Mouse (Mus musculus) neural tube, embryonic 12.5 days (tissue): ENCODE data around the gene Prkce. TPM values are rescaled to one million over a fixed set of nuclear protein-coding genes. Genes with fewer than 3 reads are reported as not detected.

Experiments
- ATAC-seq: fragments of 200-750 bp; cut with Nextera tagmentation; 2 replicates; pipeline ENCODE4 v1.8.0; 2017; ENCODE audit warnings: low read depth, mild to moderate bottlenecking, moderate TSS enrichment, moderate library complexity; ENCODE audit not compliant: low FRiP score
- H3K27ac ChIP-seq: fragments of 300-500 bp; sonication (generic); 2 replicates; pipeline ENCODE4 v1.5.1; 2016
- H3K27me3 ChIP-seq: fragments of 300-500 bp; sonication (generic); replicated peaks from 2 replicates; pipeline ENCODE4 v1.6.1; 2016; ENCODE audit warnings: mild to moderate bottlenecking
- H3K36me3 ChIP-seq: fragments of 300-500 bp; sonication (generic); 2 replicates; pipeline ENCODE4 v1.6.1; 2016; ENCODE audit warnings: mild to moderate bottlenecking
- H3K4me1 ChIP-seq: fragments of 300-500 bp; sonication (generic); 2 replicates; pipeline ENCODE4 v1.6.1; 2016
- H3K4me2 ChIP-seq: fragments of 300-500 bp; sonication (generic); replicated peaks from 2 replicates; pipeline ENCODE4 v1.6.1; 2016; ENCODE audit warnings: mild to moderate bottlenecking
- H3K4me3 ChIP-seq: fragments of 300-500 bp; sonication (generic); 2 replicates; pipeline ENCODE4 v1.5.1; 2016
- H3K9ac ChIP-seq: fragments of 300-500 bp; sonication (generic); 2 replicates; pipeline ENCODE4 v1.6.1; 2016; ENCODE audit warnings: mild to moderate bottlenecking
- H3K9me3 ChIP-seq: fragments of 300-500 bp; sonication (generic); 2 replicates; pipeline ENCODE4 v1.6.1; 2016; ENCODE audit warnings: mild to moderate bottlenecking
- WGBS: fragments of 180-500 bp; shearing (Covaris S2); methylation state at CpG from one replicate; pipeline ENCODE4 v1.1.7; 2016; 5-methylcytosine and 5-hydroxymethylcytosine counted together
- polyA plus RNA-seq: library from polyadenylated mRNA; unstranded; fragments of >200 nt; fragmentation: Nextera tagmentation; extraction: Ambion mirVana; gene quantifications from 2 replicates; pipeline ENCODE4 v1.2.1, GENCODE M21; 2016

The Prkce gene
- polyA plus RNA-seq, 1 experiment from 2014 or later = 20.7 TPM

GRCm38 (mm10) chr17:86586441-86586840 is 418.9 kb downstream of the Prkce start:
- H3K36me3 ChIP-seq = no peaks in the 10 kb centered on the region
- no peak overlapping the region for H3K4me3 ChIP-seq
- ATAC-seq = no peak
- no peak overlapping the region for H3K9ac ChIP-seq
- H3K27me3 ChIP-seq = no peaks in the 10 kb centered on the region
- H3K27ac ChIP-seq = no peak overlapping the region
- no peaks in the 10 kb centered on the region for H3K4me1 ChIP-seq
- WGBS = 81% methylated on average over 5 of the region's 5 CpGs
- no peaks in the 10 kb centered on the region for H3K9me3 ChIP-seq
- no peak overlapping the region for H3K4me2 ChIP-seq

- Histone ChIP-seq H3K27me3 (no peaks in the 10 kb centered on the region), H3K9ac (no peak overlapping the region), H3K27ac (no peak overlapping the region), H3K9me3 (no peaks in the 10 kb centered on the region), H3K4me2 (no peak overlapping the region), H3K4me1 (no peaks in the 10 kb centered on the region), H3K4me3 (no peak overlapping the region), H3K36me3 (no peaks in the 10 kb centered on the region)
- ATAC-seq = no peak
- 70% methylated on average over 5 of the region's 5 CpGs for WGBS
These were observed 421.3 kb downstream of the Prkce start for GRCm38 (mm10) chr17:86588704-86589449.

DNA sequence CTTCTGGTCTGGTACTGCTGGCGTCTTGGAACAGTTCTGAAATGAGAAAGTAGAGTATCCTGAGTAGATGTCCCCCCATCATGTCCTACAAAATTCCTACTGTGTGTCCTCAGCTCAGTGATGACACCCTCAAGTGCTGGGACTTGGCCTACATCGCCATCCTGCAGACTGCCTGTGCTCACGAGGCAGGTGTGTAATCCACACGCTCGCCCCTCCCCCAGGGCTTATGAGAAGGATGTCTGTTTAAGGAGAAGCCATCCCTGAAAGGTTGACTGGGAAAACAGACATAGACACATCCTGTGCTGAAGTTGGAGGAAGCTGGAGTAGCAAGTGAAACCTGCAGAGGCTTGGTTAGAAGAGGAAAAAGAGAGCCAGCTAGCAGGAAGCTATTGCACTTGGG is 422.1 kb downstream of the Prkce start:
- H3K4me2 ChIP-seq = no peak overlapping the region
- no peaks in the 10 kb centered on the region for H3K36me3 ChIP-seq
- no peak overlapping the region for H3K4me3 ChIP-seq
- no peak overlapping the region for H3K9ac ChIP-seq
- WGBS = 94% methylated on average over 5 of the region's 5 CpGs
- no peak for ATAC-seq
- H3K4me1 ChIP-seq = no peaks in the 10 kb centered on the region
- H3K9me3 ChIP-seq = no peaks in the 10 kb centered on the region
- no peaks in the 10 kb centered on the region for H3K27me3 ChIP-seq
- H3K27ac ChIP-seq = no peak overlapping the region

- H3K9ac ChIP-seq = no peak overlapping the region
- no peaks in the 10 kb centered on the region for H3K4me1 ChIP-seq
- no peak for ATAC-seq
- H3K36me3 ChIP-seq = no peaks in the 10 kb centered on the region
- H3K27ac ChIP-seq = no peak overlapping the region
- H3K27me3 ChIP-seq = no peaks in the 10 kb centered on the region
- WGBS = 89% methylated on average over 10 of the region's 10 CpGs
- no peak overlapping the region for H3K4me2 ChIP-seq
- H3K4me3 ChIP-seq = no peak overlapping the region
- H3K9me3 ChIP-seq = no peaks in the 10 kb centered on the region
These were observed 423.7 kb downstream of the Prkce start for GRCm38 (mm10) chr17:86591241-86591640.

DNA sequence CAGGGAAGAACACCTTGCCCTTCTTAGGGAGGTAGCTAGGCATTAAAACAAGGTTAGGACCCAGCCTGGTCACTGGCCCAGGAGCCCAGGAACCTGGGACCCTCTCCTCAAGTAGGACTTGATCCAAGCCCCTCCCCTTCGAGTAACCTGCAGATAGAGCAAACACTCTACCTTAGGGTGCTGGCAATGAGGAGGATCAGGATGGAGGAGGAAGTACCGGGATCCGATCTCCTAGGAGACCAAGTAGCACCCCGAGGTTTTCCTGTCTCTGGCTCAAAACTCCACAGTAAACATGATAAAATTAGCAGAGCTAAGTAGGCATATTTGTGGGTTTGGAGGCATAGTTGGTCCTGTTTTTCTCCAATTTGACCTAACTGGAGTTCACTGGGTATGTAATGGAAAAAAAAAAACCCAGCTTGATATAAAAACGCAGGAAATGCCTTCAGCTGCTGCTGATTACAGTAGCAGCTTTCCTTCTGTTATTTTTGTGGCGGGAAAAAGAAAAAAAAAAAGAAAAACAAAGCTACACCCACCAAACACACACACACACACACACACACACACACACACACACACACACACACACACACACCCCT is 425.5 kb downstream of the Prkce start:
- no peaks in the 10 kb centered on the region for H3K4me1 ChIP-seq
- no peak overlapping the region for H3K27ac ChIP-seq
- no peaks in the 10 kb centered on the region for H3K36me3 ChIP-seq
- 80% methylated on average over 5 of the region's 6 CpGs for WGBS
- no peak overlapping the region for H3K9ac ChIP-seq
- no peaks in the 10 kb centered on the region for H3K9me3 ChIP-seq
- no peaks in the 10 kb centered on the region for H3K27me3 ChIP-seq
- no peak overlapping the region for H3K4me2 ChIP-seq
- ATAC-seq = no peak
- no peak overlapping the region for H3K4me3 ChIP-seq

DNA sequence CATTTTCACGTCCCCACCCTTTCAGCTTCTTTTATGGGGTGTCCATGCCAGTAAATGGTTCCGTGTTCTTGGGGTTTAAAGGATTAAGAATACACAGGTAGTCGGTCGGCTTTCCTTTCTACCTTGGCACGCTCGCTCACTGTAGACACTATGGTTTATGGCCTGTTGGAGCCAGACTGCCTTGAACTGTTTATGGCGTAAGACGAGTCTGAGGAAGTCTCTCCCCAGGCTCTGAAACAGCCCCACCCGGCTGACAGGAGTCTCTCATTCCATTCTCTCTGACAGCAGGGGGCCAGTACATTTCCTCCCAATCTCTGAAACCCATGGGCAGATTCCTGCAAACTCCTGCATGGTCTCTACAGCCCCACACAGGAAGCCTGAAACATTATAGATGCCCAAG is 427.9 kb downstream of the Prkce start:
- H3K4me3 ChIP-seq = no peak overlapping the region
- H3K27me3 ChIP-seq = no peaks in the 10 kb centered on the region
- no peaks in the 10 kb centered on the region for H3K4me1 ChIP-seq
- no peaks in the 10 kb centered on the region for H3K9me3 ChIP-seq
- H3K36me3 ChIP-seq = no peaks in the 10 kb centered on the region; the same call in 1 of the 2 replicates
- H3K9ac ChIP-seq = no peak overlapping the region
- no peak overlapping the region for H3K4me2 ChIP-seq
- 57% methylated on average over 9 of the region's 9 CpGs for WGBS
- ATAC-seq = no peak
- H3K27ac ChIP-seq = no peak overlapping the region

- no peaks in the 10 kb centered on the region; the same call in 1 of the 2 replicates for H3K36me3 ChIP-seq
- WGBS = 83% methylated on average over 6 of the region's 6 CpGs
- no peaks in the 10 kb centered on the region for H3K27me3 ChIP-seq
These were observed 433.5 kb downstream of the Prkce start for GRCm38 (mm10) chr17:86601116-86601515.

DNA sequence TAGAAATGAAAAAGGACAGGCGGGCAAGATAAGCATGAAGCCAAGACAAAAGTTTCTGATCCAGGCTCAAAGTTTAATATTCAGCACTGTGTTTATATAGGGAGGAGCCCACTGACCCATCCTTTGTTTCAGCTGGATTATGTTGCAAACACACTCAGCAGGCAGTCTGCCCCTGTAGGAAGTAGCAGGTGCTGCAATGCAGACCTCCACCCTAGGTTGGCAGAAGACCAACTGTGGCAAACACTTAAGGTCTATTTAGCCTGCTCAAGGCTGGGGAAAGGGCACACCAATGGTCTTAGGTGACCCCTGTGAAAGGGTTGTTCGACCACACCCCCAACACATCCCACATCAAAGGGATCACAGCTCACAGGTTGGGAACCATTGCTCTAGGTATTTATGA is 434.3 kb downstream of the Prkce start:
- H3K27ac ChIP-seq = no peak overlapping the region
- 87% methylated on average over 2 of the region's 2 CpGs for WGBS
- H3K9ac ChIP-seq = no peak overlapping the region
- no peaks in the 10 kb centered on the region for H3K27me3 ChIP-seq
- no peaks in the 10 kb centered on the region; the same call in 1 of the 2 replicates for H3K36me3 ChIP-seq
- ATAC-seq = no peak
- no peaks in the 10 kb centered on the region for H3K9me3 ChIP-seq
- H3K4me2 ChIP-seq = no peak overlapping the region
- H3K4me3 ChIP-seq = no peak overlapping the region
- H3K4me1 ChIP-seq = no peaks in the 10 kb centered on the region

More at GRCm38 (mm10) chr17:86601116-86601515, 433.5 kb downstream of the Prkce start:
- ATAC-seq = no peak
- H3K4me2 ChIP-seq = no peak overlapping the region
- no peak overlapping the region for H3K4me3 ChIP-seq
- H3K9ac ChIP-seq = no peak overlapping the region
- no peaks in the 10 kb centered on the region for H3K9me3 ChIP-seq
- no peaks in the 10 kb centered on the region for H3K4me1 ChIP-seq
- no peak overlapping the region for H3K27ac ChIP-seq

DNA sequence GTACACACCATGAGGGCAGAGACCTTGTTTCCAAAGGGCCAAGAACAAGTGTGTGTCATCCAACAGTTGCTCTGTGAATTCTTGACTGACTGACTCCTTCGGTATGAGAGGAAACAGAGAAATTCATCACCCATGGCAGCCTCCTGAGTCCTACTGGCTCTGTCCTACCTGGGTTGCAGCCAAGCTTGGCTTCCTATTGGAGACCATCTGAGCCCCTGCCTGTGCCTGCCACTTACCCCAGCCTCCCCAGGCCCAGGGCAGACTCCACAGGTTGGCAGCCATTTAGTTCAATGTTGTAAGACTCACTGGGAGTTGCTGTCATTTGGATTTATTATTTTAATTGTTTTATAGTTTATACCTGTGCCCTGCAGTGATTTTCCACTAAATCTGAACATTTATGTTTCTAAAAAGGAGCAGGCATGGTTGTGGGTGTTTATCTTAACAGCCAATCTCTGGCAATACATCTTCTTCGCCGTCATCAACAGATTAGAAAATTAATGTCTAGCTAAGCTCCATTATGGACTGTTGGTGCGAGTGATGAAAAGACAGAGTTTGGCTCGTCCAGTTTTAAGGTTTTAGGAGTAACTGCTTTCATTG is 436.4 kb downstream of the Prkce start:
- WGBS = 87% methylated on average over 5 of the region's 5 CpGs
- H3K27me3 ChIP-seq = no peaks in the 10 kb centered on the region
- H3K9me3 ChIP-seq = no peaks in the 10 kb centered on the region
- H3K4me1 ChIP-seq = no peaks in the 10 kb centered on the region
- no peak overlapping the region for H3K9ac ChIP-seq
- H3K27ac ChIP-seq = no peak overlapping the region
- no peak overlapping the region for H3K4me3 ChIP-seq
- no peaks in the 10 kb centered on the region for H3K36me3 ChIP-seq
- no peak overlapping the region for H3K4me2 ChIP-seq
- ATAC-seq = no peak

DNA sequence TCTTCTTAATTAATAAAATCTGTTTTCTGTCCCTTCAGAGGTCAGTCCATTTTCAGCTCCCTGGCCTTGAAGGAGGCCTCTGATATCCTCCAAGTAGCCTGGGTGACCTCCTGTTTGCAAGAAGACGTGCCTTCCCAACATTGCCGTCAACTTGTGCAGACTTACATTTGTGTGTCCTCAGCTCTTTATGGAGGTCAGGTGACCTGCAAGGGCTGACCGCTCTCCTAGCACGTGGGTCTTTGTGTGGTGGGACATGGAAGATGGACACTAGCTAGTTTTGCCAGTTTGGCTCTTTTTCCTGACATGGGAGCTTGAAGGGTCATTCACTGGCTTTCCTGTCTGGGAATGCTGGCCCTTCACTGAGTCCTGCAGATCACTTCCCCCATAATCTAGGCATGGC is 440.4 kb downstream of the Prkce start:
- ATAC-seq = no peak
- 90% methylated on average over 4 of the region's 4 CpGs for WGBS
- H3K4me3 ChIP-seq = no peak overlapping the region
- H3K4me1 ChIP-seq = no peaks in the 10 kb centered on the region
- no peaks in the 10 kb centered on the region for H3K27me3 ChIP-seq
- no peak overlapping the region for H3K4me2 ChIP-seq
- H3K9me3 ChIP-seq = no peaks in the 10 kb centered on the region
- H3K9ac ChIP-seq = no peak overlapping the region
- no peak overlapping the region for H3K27ac ChIP-seq
- H3K36me3 ChIP-seq = no peaks in the 10 kb centered on the region

- no peak overlapping the region for H3K27ac ChIP-seq
- H3K27me3 ChIP-seq = no peaks in the 10 kb centered on the region
- H3K9ac ChIP-seq = no peak overlapping the region
- 82% methylated on average over 8 of the region's 8 CpGs for WGBS
- ATAC-seq = no peak
- H3K4me3 ChIP-seq = no peak overlapping the region
- no peak overlapping the region for H3K4me2 ChIP-seq
- no peaks in the 10 kb centered on the region for H3K9me3 ChIP-seq
- H3K4me1 ChIP-seq = no peaks in the 10 kb centered on the region
- no peaks in the 10 kb centered on the region for H3K36me3 ChIP-seq
These were observed 442.8 kb downstream of the Prkce start for GRCm38 (mm10) chr17:86610271-86610969.

GRCm38 (mm10) chr17:86611772-86612171 is 444.2 kb downstream of the Prkce start:
- ATAC-seq = no peak
- 77% methylated on average over 5 of the region's 5 CpGs for WGBS

More at GRCm38 (mm10) chr17:86611772-86612171, 444.2 kb downstream of the Prkce start:
- no peak overlapping the region for H3K4me2 ChIP-seq
- no peaks in the 10 kb centered on the region for H3K27me3 ChIP-seq
- no peaks in the 10 kb centered on the region for H3K9me3 ChIP-seq
- H3K4me3 ChIP-seq = no peak overlapping the region
- no peak overlapping the region for H3K27ac ChIP-seq
- H3K9ac ChIP-seq = no peak overlapping the region
- no peaks in the 10 kb centered on the region for H3K4me1 ChIP-seq
- H3K36me3 ChIP-seq = no peaks in the 10 kb centered on the region
